Mouse (Mus musculus): ENCODE results near the gene Oprd1. TPM values are rescaled to one million over a fixed set of nuclear protein-coding genes. Genes with fewer than 3 reads are reported as not detected.

The Oprd1 gene
- polyA plus RNA-seq, 1 experiment = 0.60 TPM

DNA sequence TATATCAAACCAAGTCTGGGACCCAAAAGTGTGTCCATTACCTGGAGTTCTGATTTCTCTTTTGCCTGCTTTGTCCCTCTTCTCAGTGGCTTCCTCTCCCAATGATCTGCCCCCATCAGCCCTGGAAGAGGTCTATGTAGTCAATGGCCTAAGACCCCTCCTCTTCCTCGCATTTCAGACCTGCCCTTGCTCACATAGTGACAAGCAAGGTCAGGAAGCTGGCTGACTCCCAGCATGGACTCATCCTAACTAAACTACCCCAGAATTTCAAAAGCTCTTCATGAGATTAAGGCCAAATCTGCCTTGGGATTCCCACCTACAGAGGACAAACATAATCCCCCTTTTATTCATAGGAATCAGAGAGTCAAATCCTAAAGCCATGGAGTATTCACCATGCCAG is 68.5 kb downstream of the Oprd1 start:
- TF ChIP-seq POLR2A (IDR thresholded peaks at IDR 0.05; ENCODE audit: low read depth, low read length) (no peak), CTCF (IDR thresholded peaks at IDR 0.05; ENCODE audit: extremely low read depth, insufficient read length, insufficient replicate concordance, low read depth, low read length) (no peak)
- no peaks in the 10 kb centered on the region for H3K36me3 ChIP-seq (ENCODE audit: control insufficient read depth, insufficient read depth, low read length)
- WGBS = 59% methylated on average over 1 of the region's 1 CpGs
- H3K4me1 ChIP-seq (ENCODE audit: control insufficient read depth, insufficient read depth, insufficient read length, low read length) = peaks cover 21% of the 10 kb centered on the region
- no peak overlapping the region for H3K4me3 ChIP-seq (ENCODE audit: low read depth, low read length)
- no peak overlapping the region for H3K27ac ChIP-seq (ENCODE audit: insufficient read depth, low read depth, low read length)
- no peaks in the 10 kb centered on the region for H3K27me3 ChIP-seq (ENCODE audit: control insufficient read depth, insufficient read depth, low read length)

- WGBS = 1% methylated on average over 47 of the region's 47 CpGs
Measured at GRCm38 (mm10) chr4:132074933-132075769, 69.1 kb downstream of the Oprd1 start, which contains the start of gene Epb41. Epb41 (minus strand) TSS chr4:132075321.

DNA sequence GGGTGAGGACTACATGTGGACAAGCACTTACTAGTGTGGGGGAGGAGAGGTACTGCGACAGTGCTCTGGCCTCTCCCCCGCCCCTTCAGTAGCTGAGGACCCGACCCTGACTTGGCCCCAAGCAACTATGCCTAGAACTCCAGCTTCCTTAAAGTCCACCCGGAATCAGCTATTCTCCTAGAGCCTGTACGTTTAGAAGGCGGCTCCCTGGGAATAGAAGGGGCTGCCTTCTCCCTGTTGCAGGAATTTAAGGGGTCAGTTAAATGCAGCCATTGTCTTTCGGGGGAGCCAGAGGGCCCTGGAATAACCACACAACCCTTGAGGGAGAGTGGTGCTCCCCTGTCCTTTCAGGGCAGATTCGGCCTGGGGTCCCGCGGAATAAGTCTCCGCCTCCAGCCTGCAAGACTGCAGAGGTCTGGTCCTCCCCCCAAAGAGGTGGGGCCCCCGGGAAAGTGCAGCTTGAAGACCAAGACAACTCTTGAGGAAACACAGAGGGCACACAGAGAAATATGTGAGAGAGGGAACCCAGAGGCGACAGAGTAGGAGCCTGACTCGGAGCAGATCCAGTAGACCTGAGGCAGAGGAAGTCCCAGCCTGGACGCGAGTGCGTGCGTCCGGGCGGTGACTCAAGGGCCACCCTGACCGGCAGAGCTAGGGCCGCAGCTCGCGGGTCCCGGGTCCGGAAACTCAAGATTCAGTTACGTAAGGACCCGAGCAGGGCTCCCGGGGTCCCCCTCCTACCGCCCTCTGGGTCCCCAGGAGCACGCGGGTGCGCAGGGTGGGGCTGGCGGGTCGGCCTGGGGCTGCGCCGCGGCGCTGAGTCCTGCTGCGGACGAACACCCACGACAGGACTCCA is 70.0 kb downstream of the Oprd1 start, which contains the start of gene Gm10300:
Gene Gm10300 (plus strand): TSS at position 621 of the 856 bp plus-strand sequence.
- H3K27ac ChIP-seq (ENCODE audit: insufficient read depth, low read depth, low read length) = peak within 1 kb of the TSS; percentile 52
- H3K27me3 ChIP-seq (ENCODE audit: control insufficient read depth, insufficient read depth, low read length) = no peaks in the 10 kb centered on the region
- peaks cover 2% of the 10 kb centered on the region; the same call in 1 of the 2 replicates for H3K36me3 ChIP-seq (ENCODE audit: control insufficient read depth, insufficient read depth, low read length)
- no peak for TF ChIP-seq POLR2A (IDR thresholded peaks at IDR 0.05; ENCODE audit: low read depth, low read length)
- TF ChIP-seq CTCF (IDR thresholded peaks at IDR 0.05; ENCODE audit: extremely low read depth, insufficient read length, insufficient replicate concordance, low read depth, low read length) = peak; percentile 12; the same call in 1 of the 2 replicates
- 1% methylated on average over 42 of the region's 42 CpGs for WGBS
- peaks cover 21% of the 10 kb centered on the region for H3K4me1 ChIP-seq (ENCODE audit: control insufficient read depth, insufficient read depth, insufficient read length, low read length)
- H3K4me3 ChIP-seq (ENCODE audit: low read depth, low read length) = peak within 1 kb of the TSS; percentile 80

More at GRCm38 (mm10) chr4:132074933-132075769, 69.1 kb downstream of the Oprd1 start, which contains the start of gene Epb41:
- H3K36me3 ChIP-seq (ENCODE audit: control insufficient read depth, insufficient read depth, low read length) = no peaks in the 10 kb centered on the region
- peaks cover 21% of the 10 kb centered on the region for H3K4me1 ChIP-seq (ENCODE audit: control insufficient read depth, insufficient read depth, insufficient read length, low read length)
- TF ChIP-seq POLR2A (IDR thresholded peaks at IDR 0.05; ENCODE audit: low read depth, low read length) (peak; percentile 80; the same call in 1 of the 2 replicates), CTCF (IDR thresholded peaks at IDR 0.05; ENCODE audit: extremely low read depth, insufficient read length, insufficient replicate concordance, low read depth, low read length) (no peak)
- H3K4me3 ChIP-seq (ENCODE audit: low read depth, low read length) = peak within 1 kb of the TSS; percentile 80
- peak within 1 kb of the TSS; percentile 52 for H3K27ac ChIP-seq (ENCODE audit: insufficient read depth, low read depth, low read length)
- no peaks in the 10 kb centered on the region for H3K27me3 ChIP-seq (ENCODE audit: control insufficient read depth, insufficient read depth, low read length)

GRCm38 (mm10) chr4:132072946-132073345 is 71.3 kb downstream of the Oprd1 start:
- TF ChIP-seq CTCF (IDR thresholded peaks at IDR 0.05; ENCODE audit: extremely low read depth, insufficient read length, insufficient replicate concordance, low read depth, low read length) (peak; percentile 7; the same call in 1 of the 2 replicates), POLR2A (IDR thresholded peaks at IDR 0.05; ENCODE audit: low read depth, low read length) (no peak)
- whole genome bisulfite sequencing = 74% methylated on average over 6 of the region's 6 CpGs
- Histone ChIP-seq H3K27ac (ENCODE audit: insufficient read depth, low read depth, low read length) (no peak overlapping the region), H3K36me3 (ENCODE audit: control insufficient read depth, insufficient read depth, low read length) (peaks cover 2% of the 10 kb centered on the region; the same call in 1 of the 2 replicates), H3K27me3 (ENCODE audit: control insufficient read depth, insufficient read depth, low read length) (no peaks in the 10 kb centered on the region), H3K4me3 (ENCODE audit: low read depth, low read length) (no peak overlapping the region), H3K4me1 (ENCODE audit: control insufficient read depth, insufficient read depth, insufficient read length, low read length) (peaks cover 24% of the 10 kb centered on the region)

GRCm38 (mm10) chr4:132072156-132072555 is 72.1 kb downstream of the Oprd1 start:
- H3K4me3 ChIP-seq (ENCODE audit: low read depth, low read length) = no peak overlapping the region
- TF ChIP-seq POLR2A (IDR thresholded peaks at IDR 0.05; ENCODE audit: low read depth, low read length) (no peak), CTCF (IDR thresholded peaks at IDR 0.05; ENCODE audit: extremely low read depth, insufficient read length, insufficient replicate concordance, low read depth, low read length) (no peak)
- peaks cover 2% of the 10 kb centered on the region; the same call in 1 of the 2 replicates for H3K36me3 ChIP-seq (ENCODE audit: control insufficient read depth, insufficient read depth, low read length)
- no peaks in the 10 kb centered on the region for H3K27me3 ChIP-seq (ENCODE audit: control insufficient read depth, insufficient read depth, low read length)
- 78% methylated on average over 3 of the region's 3 CpGs for WGBS
- H3K27ac ChIP-seq (ENCODE audit: insufficient read depth, low read depth, low read length) = no peak overlapping the region
- peaks cover 24% of the 10 kb centered on the region for H3K4me1 ChIP-seq (ENCODE audit: control insufficient read depth, insufficient read depth, insufficient read length, low read length)

- TF ChIP-seq POLR2A (IDR thresholded peaks at IDR 0.05; ENCODE audit: low read depth, low read length) (no peak), CTCF (IDR thresholded peaks at IDR 0.05; ENCODE audit: extremely low read depth, insufficient read length, insufficient replicate concordance, low read depth, low read length) (no peak)
- Histone ChIP-seq H3K4me1 (ENCODE audit: control insufficient read depth, insufficient read depth, insufficient read length, low read length) (peaks cover 25% of the 10 kb centered on the region), H3K4me3 (ENCODE audit: low read depth, low read length) (no peak overlapping the region), H3K27ac (ENCODE audit: insufficient read depth, low read depth, low read length) (no peak overlapping the region), H3K27me3 (ENCODE audit: control insufficient read depth, insufficient read depth, low read length) (no peaks in the 10 kb centered on the region), H3K36me3 (ENCODE audit: control insufficient read depth, insufficient read depth, low read length) (peaks cover 2% of the 10 kb centered on the region; the same call in 1 of the 2 replicates)
- 90% methylated on average over 2 of the region's 2 CpGs for WGBS
Measured at GRCm38 (mm10) chr4:132071674-132072073, 72.6 kb downstream of the Oprd1 start.
